Mouse (Mus musculus) hindbrain, embryonic 11.5 days (tissue): ENCODE measurements around the gene Lingo3. TPM values are rescaled to one million over a fixed set of nuclear protein-coding genes. Genes with fewer than 3 reads are reported as not detected.

ENCODE experiments used
- ATAC-seq: fragments of 200-750 bp; cut with Nextera tagmentation; 2 replicates; pipeline ENCODE4 v1.8.0; 2017; ENCODE audit warnings: mild to moderate bottlenecking, moderate TSS enrichment, moderate library complexity; ENCODE audit not compliant: low FRiP score
- DNase-seq: peaks from one replicate; pipeline ENCODE4 v3.0.0-alpha.2; 2015; ENCODE audit warnings: low spot score
- H3K27ac ChIP-seq: fragments of 300-500 bp; sonication (generic); 2 replicates; pipeline ENCODE4 v1.5.1; 2014; ENCODE audit warnings: mild to moderate bottlenecking, low read depth, low read length
- H3K27me3 ChIP-seq: fragments of 300-500 bp; sonication (generic); 2 replicates; pipeline ENCODE4 v1.6.1; 2014; ENCODE audit warnings: mild to moderate bottlenecking, low read length, moderate library complexity, mixed read lengths; ENCODE audit not compliant: control insufficient read depth, insufficient read depth
- H3K36me3 ChIP-seq: fragments of 300-500 bp; sonication (generic); 2 replicates; pipeline ENCODE4 v1.6.1; 2014; ENCODE audit warnings: mild to moderate bottlenecking, low read length, moderate library complexity, mixed read lengths; ENCODE audit not compliant: control insufficient read depth, insufficient read depth
- H3K4me1 ChIP-seq: fragments of 300-500 bp; sonication (generic); replicated peaks from 2 replicates; pipeline ENCODE4 v1.6.1; 2014; ENCODE audit warnings: low read length, mixed read lengths; ENCODE audit not compliant: control insufficient read depth, insufficient read depth
- H3K4me2 ChIP-seq: fragments of 300-500 bp; sonication (generic); replicated peaks from 2 replicates; pipeline ENCODE4 v1.6.1; 2014; ENCODE audit warnings: mild to moderate bottlenecking, low read depth, low read length
- H3K4me3 ChIP-seq: fragments of 300-500 bp; sonication (generic); 2 replicates; pipeline ENCODE4 v1.5.1; 2014; ENCODE audit warnings: low read depth, low read length
- H3K9ac ChIP-seq: fragments of 300-500 bp; sonication (generic); 2 replicates; pipeline ENCODE4 v1.6.1; 2014; ENCODE audit warnings: low read depth, low read length
- H3K9me3 ChIP-seq: fragments of 300-500 bp; sonication (generic); 2 replicates; pipeline ENCODE4 v1.6.1; 2016; ENCODE audit warnings: low read length; ENCODE audit not compliant: control insufficient read depth
- WGBS: fragments of 180-500 bp; shearing (Covaris S2); extraction: QIAGEN DNeasy Blood & Tissue Kit; methylation state at CpG from one replicate; pipeline ENCODE4 v1.1.7; 2014; 5-methylcytosine and 5-hydroxymethylcytosine counted together
- polyA plus RNA-seq: library from polyadenylated mRNA; unstranded; fragments of >200 nt; fragmentation: Nextera tagmentation; extraction: Ambion mirVana; gene quantifications from 2 replicates; pipeline ENCODE4 v1.2.1, GENCODE M21; 2014

Gene Lingo3
- polyA plus RNA-seq, 1 experiment from 2014 or later = 0.29 TPM

GRCm38 (mm10) chr10:80802996-80803395, 40.8 kb downstream of the Lingo3 start:
- DNase-seq (no peak), ATAC-seq (no peak)
- Histone ChIP-seq H3K36me3 (peaks cover 14% of the 10 kb centered on the region), H3K27ac (no peak overlapping the region), H3K9ac (no peak overlapping the region), H3K4me3 (no peak overlapping the region), H3K4me1 (peaks cover 19% of the 10 kb centered on the region), H3K9me3 (no peaks in the 10 kb centered on the region), H3K4me2 (no peak overlapping the region), H3K27me3 (peaks cover 4% of the 10 kb centered on the region; the same call in 1 of the 2 replicates)
- 92% methylated on average over 3 of the region's 3 CpGs for WGBS

- 90% methylated on average over 10 of the region's 10 CpGs for WGBS
- H3K36me3 ChIP-seq = peaks cover 14% of the 10 kb centered on the region
- no peak for ATAC-seq
- DNase-seq = no peak
- H3K4me2 ChIP-seq = no peak overlapping the region
- H3K4me3 ChIP-seq = no peak overlapping the region
- no peak overlapping the region for H3K9ac ChIP-seq
- H3K27ac ChIP-seq = no peak overlapping the region
- H3K9me3 ChIP-seq = no peaks in the 10 kb centered on the region
- peaks cover 19% of the 10 kb centered on the region for H3K4me1 ChIP-seq
- peaks cover 4% of the 10 kb centered on the region; the same call in 1 of the 2 replicates for H3K27me3 ChIP-seq
These were observed 41.5 kb downstream of the Lingo3 start for GRCm38 (mm10) chr10:80802204-80802912.

GRCm38 (mm10) chr10:80799070-80799566, 44.7 kb downstream of the Lingo3 start:
- DNase-seq (peak; percentile 35), ATAC-seq (no peak)
- Histone ChIP-seq H3K4me2 (peak overlapping the region; percentile 75), H3K4me1 (peaks cover 15% of the 10 kb centered on the region), H3K4me3 (peak overlapping the region; percentile 72), H3K36me3 (peaks cover 20% of the 10 kb centered on the region), H3K9ac (peak overlapping the region; percentile 79), H3K9me3 (no peaks in the 10 kb centered on the region), H3K27me3 (no peaks in the 10 kb centered on the region), H3K27ac (peak overlapping the region; percentile 97)
- 3% methylated on average over 18 of the region's 18 CpGs for WGBS

- Histone ChIP-seq H3K36me3 (peaks cover 16% of the 10 kb centered on the region), H3K4me3 (peak within 1 kb of the TSS; percentile 72), H3K9ac (peak within 1 kb of the TSS; percentile 79), H3K27ac (peak within 1 kb of the TSS; percentile 97), H3K9me3 (no peaks in the 10 kb centered on the region), H3K4me2 (peak within 1 kb of the TSS; percentile 75), H3K4me1 (peaks cover 15% of the 10 kb centered on the region), H3K27me3 (no peaks in the 10 kb centered on the region)
- WGBS = under 1% methylated on average over 102 of the region's 104 CpGs
- peak; percentile 98 for DNase-seq
- peak; percentile 89 for ATAC-seq
These were observed 45.5 kb downstream of the Lingo3 start, which contains the start of the genes Sf3a2 and Plekhj1 for GRCm38 (mm10) chr10:80798150-80799006. Sf3a2 (plus strand) TSS chr10:80798198. Plekhj1 (minus strand) TSS chr10:80798626.

- Histone ChIP-seq H3K27me3 (no peaks in the 10 kb centered on the region), H3K4me3 (peak overlapping the region; percentile 72), H3K36me3 (peaks cover 13% of the 10 kb centered on the region), H3K4me1 (peaks cover 15% of the 10 kb centered on the region), H3K4me2 (peak overlapping the region; percentile 75), H3K27ac (peak overlapping the region; percentile 97), H3K9ac (peak overlapping the region; percentile 79), H3K9me3 (no peaks in the 10 kb centered on the region)
- DNase-seq (no peak), ATAC-seq (peak; percentile 71)
- 3% methylated on average over 56 of the region's 59 CpGs for WGBS
These were observed 46.4 kb downstream of the Lingo3 start for GRCm38 (mm10) chr10:80797186-80798149.

GRCm38 (mm10) chr10:80796307-80796848, 47.5 kb downstream of the Lingo3 start:
- Histone ChIP-seq H3K9me3 (no peaks in the 10 kb centered on the region), H3K27me3 (no peaks in the 10 kb centered on the region), H3K27ac (no peak overlapping the region), H3K4me2 (no peak overlapping the region), H3K4me1 (peaks cover 15% of the 10 kb centered on the region), H3K36me3 (peaks cover 15% of the 10 kb centered on the region), H3K9ac (no peak overlapping the region; the same call in 1 of the 2 replicates), H3K4me3 (no peak overlapping the region)
- ATAC-seq (no peak), DNase-seq (no peak)
- 86% methylated on average over 9 of the region's 9 CpGs for WGBS

GRCm38 (mm10) chr10:80794750-80795149, 49.1 kb downstream of the Lingo3 start:
- 91% methylated on average over 8 of the region's 8 CpGs for WGBS
- Histone ChIP-seq H3K9me3 (no peaks in the 10 kb centered on the region), H3K27ac (no peak overlapping the region), H3K36me3 (peaks cover 20% of the 10 kb centered on the region), H3K4me3 (no peak overlapping the region), H3K9ac (no peak overlapping the region), H3K4me1 (peaks cover 11% of the 10 kb centered on the region), H3K4me2 (no peak overlapping the region), H3K27me3 (no peaks in the 10 kb centered on the region)
- DNase-seq (no peak), ATAC-seq (no peak)
